Mouse (Mus musculus) ES-E14 (cell line): ENCODE results near the gene Cdc6.

Experiments
- CHD2 ChIP-seq: IDR thresholded peaks from 2 replicates; pipeline ENCODE4 v1.6.1; 2014; ENCODE audit warnings: mild to moderate bottlenecking, low read depth, low read length, inconsistent platforms
- ZC3H11A ChIP-seq: IDR thresholded peaks from 2 replicates; pipeline ENCODE4 v1.6.1; 2012; ENCODE audit warnings: low read depth, mild to moderate bottlenecking, inconsistent platforms, low read length, borderline replicate concordance

- TF ChIP-seq CHD2 (no peak), ZC3H11A (no peak)
Measured at GRCm38 (mm10) chr11:98972801-98973360, 65.3 kb downstream of the Cdc6 start.
